Mouse (Mus musculus) midbrain, embryonic 15.5 days (tissue): ENCODE measurements at regions not wholly inside any gene's neighbourhood (a gene's known extent, or its start where the extent isn't known, plus 50 kb on each side); places are given as distances from the start of the nearest gene placed in this dataset.
"Not testable (repeated sequence)": the region's sequence is repeated elsewhere in the genome, so short reads cannot be mapped to it uniquely, and the experiment has no call there.

ENCODE experiments used
- ATAC-seq: fragments of 200-750 bp; cut with Nextera tagmentation; replicated peaks from 2 replicates; pipeline ENCODE4 v1.8.0; 2017; ENCODE audit warnings: moderate TSS enrichment
- H3K27ac ChIP-seq: fragments of 300-500 bp; sonication (generic); 2 replicates; pipeline ENCODE4 v1.5.1; 2015; ENCODE audit warnings: mild to moderate bottlenecking, inconsistent platforms
- H3K27me3 ChIP-seq: fragments of 300-500 bp; sonication (generic); replicated peaks from 2 replicates; pipeline ENCODE4 v1.6.1; 2015; ENCODE audit warnings: inconsistent platforms
- H3K36me3 ChIP-seq: fragments of 300-500 bp; sonication (generic); replicated peaks from 2 replicates; pipeline ENCODE4 v1.6.1; 2015; ENCODE audit warnings: inconsistent platforms
- H3K4me1 ChIP-seq: fragments of 300-500 bp; sonication (generic); 2 replicates; pipeline ENCODE4 v1.6.1; 2015; ENCODE audit warnings: inconsistent platforms
- H3K4me2 ChIP-seq: fragments of 300-500 bp; sonication (generic); 2 replicates; pipeline ENCODE4 v1.6.1; 2015; ENCODE audit warnings: inconsistent platforms, mild to moderate bottlenecking, moderate library complexity
- H3K4me3 ChIP-seq: fragments of 300-500 bp; sonication (generic); 2 replicates; pipeline ENCODE4 v1.5.1; 2015; ENCODE audit warnings: mild to moderate bottlenecking, inconsistent platforms
- H3K9ac ChIP-seq: fragments of 300-500 bp; sonication (generic); 2 replicates; pipeline ENCODE4 v1.6.1; 2015; ENCODE audit warnings: mild to moderate bottlenecking, inconsistent platforms
- H3K9me3 ChIP-seq: fragments of 300-500 bp; sonication (generic); 2 replicates; pipeline ENCODE4 v1.6.1; 2016; ENCODE audit warnings: inconsistent platforms
- WGBS: fragments of 180-500 bp; shearing (Covaris S2); methylation state at CpG from one replicate; pipeline ENCODE4 v1.1.7; 2015; ENCODE audit warnings: mixed read lengths; 5-methylcytosine and 5-hydroxymethylcytosine counted together

GRCm38 (mm10) chr14:53045331-53045730 lies 549.8 kb upstream of the Olfr1507 start:
- not testable (repeated sequence) for ATAC-seq

GRCm38 (mm10) chr14:53044101-53044500 lies 548.6 kb upstream of the Olfr1507 start:
- not testable (repeated sequence) for H3K4me1 ChIP-seq, H3K27ac ChIP-seq, H3K9me3 ChIP-seq, H3K9ac ChIP-seq, H3K27me3 ChIP-seq, H3K36me3 ChIP-seq, H3K4me3 ChIP-seq, H3K4me2 ChIP-seq, ATAC-seq
- WGBS = 74% methylated on average over 4 of the region's 4 CpGs

More at GRCm38 (mm10) chr14:53045331-53045730, 549.8 kb upstream of the Olfr1507 start:
- H3K9me3 ChIP-seq, H3K4me3 ChIP-seq, H3K4me2 ChIP-seq, H3K27me3 ChIP-seq, H3K36me3 ChIP-seq, H3K4me1 ChIP-seq, H3K27ac ChIP-seq, H3K9ac ChIP-seq: not testable (repeated sequence)
- WGBS = 82% methylated on average over 3 of the region's 3 CpGs

GRCm38 (mm10) chr14:53042016-53042415 lies 546.5 kb upstream of the Olfr1507 start:
- not testable (repeated sequence) for H3K4me2 ChIP-seq, H3K4me3 ChIP-seq, ATAC-seq, H3K27ac ChIP-seq, H3K9ac ChIP-seq, H3K27me3 ChIP-seq, H3K36me3 ChIP-seq, H3K4me1 ChIP-seq, H3K9me3 ChIP-seq
- 24% methylated on average over 2 of the region's 3 CpGs for WGBS

GRCm38 (mm10) chr14:53039475-53039874 lies 543.9 kb upstream of the Olfr1507 start:
- not testable (repeated sequence) for H3K4me2 ChIP-seq, H3K4me3 ChIP-seq, ATAC-seq, H3K27me3 ChIP-seq, H3K9ac ChIP-seq, H3K4me1 ChIP-seq, H3K27ac ChIP-seq, H3K36me3 ChIP-seq, H3K9me3 ChIP-seq
- WGBS = 85% methylated on average over 4 of the region's 4 CpGs

GRCm38 (mm10) chr14:53034940-53035339 lies 539.4 kb upstream of the Olfr1507 start:
- not testable (repeated sequence) for H3K4me1 ChIP-seq, H3K4me2 ChIP-seq, H3K9me3 ChIP-seq, H3K36me3 ChIP-seq, H3K9ac ChIP-seq, H3K4me3 ChIP-seq, H3K27me3 ChIP-seq, H3K27ac ChIP-seq, ATAC-seq
- no CpG with 5 or more reads among the region's 4 CpGs for WGBS

GRCm38 (mm10) chr14:53033221-53033620 lies 537.7 kb upstream of the Olfr1507 start:
- H3K36me3 ChIP-seq = not testable (repeated sequence)
- no CpG with 5 or more reads among the region's 6 CpGs for WGBS

GRCm38 (mm10) chr14:53032498-53032897 lies 536.9 kb upstream of the Olfr1507 start:
- not testable (repeated sequence) for H3K4me3 ChIP-seq, H3K4me2 ChIP-seq, H3K27ac ChIP-seq, H3K4me1 ChIP-seq, H3K27me3 ChIP-seq, H3K36me3 ChIP-seq, ATAC-seq, H3K9ac ChIP-seq, H3K9me3 ChIP-seq
- WGBS = no CpG with 5 or more reads among the region's 1 CpGs

More at GRCm38 (mm10) chr14:53033221-53033620, 537.7 kb upstream of the Olfr1507 start:
- H3K4me1 ChIP-seq, H3K27me3 ChIP-seq, ATAC-seq, H3K9me3 ChIP-seq, H3K27ac ChIP-seq, H3K9ac ChIP-seq, H3K4me2 ChIP-seq, H3K4me3 ChIP-seq: not testable (repeated sequence)

GRCm38 (mm10) chr14:53030227-53030626 lies 534.7 kb upstream of the Olfr1507 start:
- not testable (repeated sequence) for H3K9ac ChIP-seq, H3K4me3 ChIP-seq, H3K4me2 ChIP-seq, H3K27me3 ChIP-seq, ATAC-seq, H3K9me3 ChIP-seq, H3K36me3 ChIP-seq, H3K4me1 ChIP-seq, H3K27ac ChIP-seq
- no CpG with 5 or more reads among the region's 4 CpGs for WGBS

GRCm38 (mm10) chr14:53026958-53027357 lies 531.4 kb upstream of the Olfr1507 start:
- not testable (repeated sequence) for H3K4me2 ChIP-seq, H3K27ac ChIP-seq, H3K4me1 ChIP-seq, H3K27me3 ChIP-seq, H3K9me3 ChIP-seq, H3K4me3 ChIP-seq, H3K36me3 ChIP-seq, ATAC-seq, H3K9ac ChIP-seq
- no CpG with 5 or more reads among the region's 1 CpGs for WGBS

GRCm38 (mm10) chr14:53020152-53020551 lies 524.6 kb upstream of the Olfr1507 start:
- ATAC-seq, H3K4me2 ChIP-seq, H3K27ac ChIP-seq, H3K36me3 ChIP-seq, H3K4me3 ChIP-seq, H3K4me1 ChIP-seq, H3K9ac ChIP-seq, H3K9me3 ChIP-seq, H3K27me3 ChIP-seq: not testable (repeated sequence)
- WGBS = no CpG with 5 or more reads among the region's 6 CpGs

- not testable (repeated sequence) for H3K27ac ChIP-seq, H3K4me1 ChIP-seq, H3K4me3 ChIP-seq, H3K4me2 ChIP-seq, H3K9ac ChIP-seq, H3K27me3 ChIP-seq, H3K36me3 ChIP-seq, H3K9me3 ChIP-seq, ATAC-seq
- no CpG with 5 or more reads among the region's 5 CpGs for WGBS
Observed at GRCm38 (mm10) chr14:53007741-53008140, 512.2 kb upstream of the Olfr1507 start.

GRCm38 (mm10) chr14:53007323-53007722 lies 511.8 kb upstream of the Olfr1507 start:
- H3K4me3 ChIP-seq, H3K4me2 ChIP-seq, H3K9ac ChIP-seq, H3K27ac ChIP-seq, H3K4me1 ChIP-seq, H3K9me3 ChIP-seq, H3K36me3 ChIP-seq, ATAC-seq, H3K27me3 ChIP-seq: not testable (repeated sequence)
- no CpG with 5 or more reads among the region's 4 CpGs for WGBS

GRCm38 (mm10) chr14:53001289-53001688 lies 505.7 kb upstream of the Olfr1507 start:
- H3K27me3 ChIP-seq, H3K36me3 ChIP-seq, H3K4me1 ChIP-seq, H3K9me3 ChIP-seq, H3K4me3 ChIP-seq, H3K9ac ChIP-seq, ATAC-seq, H3K4me2 ChIP-seq, H3K27ac ChIP-seq: not testable (repeated sequence)
- WGBS = 66% methylated on average over 1 of the region's 1 CpGs
